Mouse (Mus musculus): ENCODE results near the gene Papss2.

Gene Papss2

DNA sequence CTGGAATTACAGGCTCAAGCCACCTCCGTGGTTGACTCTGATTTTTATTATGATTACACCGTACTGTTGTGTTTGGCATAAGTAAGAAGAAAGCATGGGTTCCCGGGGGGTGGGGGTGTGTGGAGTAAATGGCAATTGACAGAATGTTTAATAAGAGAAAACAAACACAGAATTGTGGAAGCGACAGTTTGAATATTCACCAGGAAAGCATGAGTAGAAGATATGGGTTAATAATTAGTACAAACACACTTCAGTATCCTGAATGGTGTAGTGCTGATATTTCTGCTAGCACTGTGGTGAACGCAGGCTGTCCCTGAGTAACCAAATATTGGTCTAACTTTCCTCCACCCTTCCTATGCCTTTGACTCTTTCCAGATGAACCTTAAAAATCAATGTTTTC lies 3.8 kb downstream of the Papss2 start:
- no peak for DNase-seq (ENCODE audit: low spot score in 2 of 2)

DNA sequence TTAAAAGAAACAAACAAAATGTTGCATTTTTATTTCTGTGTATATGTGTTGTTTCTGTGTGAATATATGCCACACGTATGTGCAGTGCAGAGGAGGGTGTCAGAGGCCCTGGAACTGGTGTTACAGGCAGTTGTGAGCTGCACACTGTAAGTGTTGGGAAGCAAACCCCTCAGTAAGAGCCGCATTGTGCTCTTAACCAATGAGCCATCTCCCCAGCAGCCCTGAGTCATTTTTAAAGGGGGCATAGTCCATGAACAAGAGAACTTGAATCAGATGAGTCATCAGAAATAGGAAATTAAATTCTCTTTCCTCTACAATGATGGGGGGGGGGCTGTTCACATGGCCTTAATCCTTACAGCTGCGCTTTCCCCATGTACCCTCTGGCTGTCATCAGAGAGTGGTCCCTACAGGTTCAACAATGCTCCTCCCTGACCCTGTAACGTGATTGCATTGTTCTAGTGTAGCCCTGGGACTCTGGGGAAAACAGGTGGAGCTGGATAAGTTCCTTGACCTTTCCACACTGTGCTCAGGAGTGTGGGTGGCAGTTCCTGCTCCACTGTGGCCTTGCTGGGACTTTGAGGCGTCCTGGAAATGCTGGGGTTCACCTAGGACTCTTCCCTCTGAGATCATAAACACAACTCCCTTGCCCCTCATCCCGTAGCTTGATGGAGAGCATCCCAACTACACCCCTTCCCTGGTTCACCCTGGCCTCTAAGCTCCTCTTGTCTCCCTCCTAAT lies 5.6 kb downstream of the Papss2 start:
- DNase-seq (ENCODE audit: low spot score in 2 of 2): no peak

DNA sequence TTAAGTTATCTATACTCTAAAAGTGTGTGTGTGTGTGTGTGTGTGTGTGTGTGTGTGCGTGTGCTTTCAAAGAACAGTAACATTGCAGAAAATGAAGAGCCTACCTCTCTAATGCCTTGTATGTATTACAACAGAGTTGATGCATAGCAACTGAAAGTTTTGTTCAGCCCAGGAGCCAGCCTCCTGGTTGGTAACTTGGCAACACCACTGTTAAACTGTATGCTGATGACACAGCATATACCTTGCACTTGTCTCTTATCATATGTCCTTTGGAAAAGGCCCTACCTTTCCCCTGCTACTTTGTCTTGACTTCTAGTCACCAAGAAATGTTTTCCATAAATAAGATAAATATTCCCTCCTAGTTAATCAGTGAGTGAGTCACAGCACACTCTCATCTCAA lies 7.9 kb downstream of the Papss2 start:
- no peak for DNase-seq (ENCODE audit: low spot score in 2 of 2)

DNA sequence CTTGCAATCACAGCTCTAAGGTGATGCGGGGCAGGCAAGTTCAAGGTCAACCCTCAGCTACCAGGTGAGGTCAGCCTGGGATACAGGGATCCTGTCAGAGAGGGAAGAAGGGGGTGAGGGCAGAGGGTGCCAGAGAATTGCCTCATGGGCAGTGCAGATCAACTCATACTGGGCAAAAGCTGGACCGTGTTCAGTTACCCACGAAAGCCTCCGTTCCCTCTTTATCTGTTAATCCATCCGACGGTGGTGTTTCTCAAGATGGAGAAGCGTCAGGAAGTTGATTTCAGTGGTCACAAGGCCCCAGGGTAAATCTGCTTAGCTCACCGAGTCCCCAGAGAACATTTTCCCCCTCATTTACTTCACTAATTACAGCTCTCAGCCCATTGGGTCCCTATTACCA lies 8.5 kb downstream of the Papss2 start:
- no peak for DNase-seq (ENCODE audit: low spot score in 2 of 2)

DNA sequence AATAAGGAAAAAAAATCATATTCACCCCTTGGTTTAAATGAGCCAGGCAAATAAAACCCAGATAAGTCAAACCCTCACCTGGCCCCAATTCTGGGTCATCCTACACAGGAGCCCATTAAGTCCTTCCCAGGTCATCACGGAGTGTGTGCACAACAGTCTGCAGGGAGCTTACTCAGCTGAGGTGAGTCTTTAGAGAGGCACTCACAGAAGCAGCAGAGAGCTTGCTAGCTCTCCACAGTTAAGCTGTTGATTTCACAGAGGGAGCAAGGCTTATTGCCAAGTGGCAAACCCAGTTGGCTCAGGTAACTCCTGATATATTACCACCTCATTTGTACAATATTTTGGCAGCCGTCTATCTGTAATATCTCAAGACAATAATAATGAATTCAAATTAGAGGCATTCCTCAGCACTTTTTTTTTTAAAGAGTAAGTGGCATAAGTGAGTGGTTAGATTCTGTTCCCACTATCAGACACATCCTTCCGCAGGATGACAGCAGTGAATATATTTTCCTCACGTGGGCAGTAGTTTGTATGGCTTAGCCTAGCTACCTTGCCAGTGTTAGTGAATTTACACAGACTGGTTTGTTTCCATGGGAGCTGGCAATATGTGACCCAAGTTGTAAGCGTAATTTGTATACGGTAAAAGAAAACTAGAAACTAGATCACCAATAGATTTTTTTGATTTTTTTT lies 9.1 kb downstream of the Papss2 start:
- no peak for DNase-seq (ENCODE audit: low spot score in 2 of 2)

DNA sequence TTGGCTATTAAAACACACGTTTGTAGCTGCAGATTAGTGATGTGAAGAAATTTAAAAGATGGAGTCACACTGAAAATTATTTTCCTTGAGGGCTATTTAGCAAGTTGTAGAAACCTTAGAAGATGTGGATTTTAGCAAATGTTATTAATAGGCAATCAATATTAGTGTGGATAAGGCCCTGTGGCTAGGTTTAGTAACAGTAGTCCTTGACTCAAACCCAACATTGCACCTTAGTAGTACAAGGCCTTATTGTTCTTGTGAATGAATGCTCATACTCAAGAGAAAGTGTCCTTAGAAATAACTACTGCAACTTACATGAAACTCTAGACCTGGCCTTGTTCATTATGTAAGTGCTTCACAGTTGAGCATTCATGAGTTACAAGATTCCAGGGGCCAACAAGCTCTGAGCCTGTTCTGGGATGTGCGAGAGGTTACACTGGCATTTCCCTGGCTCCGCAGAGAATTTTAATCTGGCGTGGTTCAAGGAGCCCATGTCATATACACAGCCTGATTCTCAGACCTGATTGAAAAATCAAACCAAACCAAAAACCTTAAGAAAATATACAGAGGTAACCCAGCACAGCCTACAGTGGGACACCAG lies 10.7 kb downstream of the Papss2 start:
- no peak for DNase-seq (ENCODE audit: low spot score in 2 of 2)

DNA sequence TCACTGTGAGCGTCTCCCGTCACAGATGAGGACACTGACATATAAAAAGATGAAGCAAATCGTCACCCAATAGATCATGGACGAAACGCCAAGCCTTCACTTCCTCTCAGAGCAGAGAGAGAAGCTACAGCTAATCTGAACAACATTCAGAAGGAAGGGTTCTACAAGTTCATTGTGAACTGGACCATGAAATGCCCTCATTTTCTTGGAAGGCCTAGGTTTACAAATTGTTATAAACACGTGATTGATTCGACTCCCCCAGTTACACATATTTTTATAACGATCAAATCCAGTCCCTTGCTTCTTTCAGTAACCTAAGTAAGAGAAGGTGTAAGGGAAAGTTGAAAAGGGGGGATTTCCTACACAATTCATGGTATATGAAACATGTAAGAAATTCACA lies 11.4 kb downstream of the Papss2 start:
- DNase-seq (ENCODE audit: low spot score in 2 of 2): no peak

DNA sequence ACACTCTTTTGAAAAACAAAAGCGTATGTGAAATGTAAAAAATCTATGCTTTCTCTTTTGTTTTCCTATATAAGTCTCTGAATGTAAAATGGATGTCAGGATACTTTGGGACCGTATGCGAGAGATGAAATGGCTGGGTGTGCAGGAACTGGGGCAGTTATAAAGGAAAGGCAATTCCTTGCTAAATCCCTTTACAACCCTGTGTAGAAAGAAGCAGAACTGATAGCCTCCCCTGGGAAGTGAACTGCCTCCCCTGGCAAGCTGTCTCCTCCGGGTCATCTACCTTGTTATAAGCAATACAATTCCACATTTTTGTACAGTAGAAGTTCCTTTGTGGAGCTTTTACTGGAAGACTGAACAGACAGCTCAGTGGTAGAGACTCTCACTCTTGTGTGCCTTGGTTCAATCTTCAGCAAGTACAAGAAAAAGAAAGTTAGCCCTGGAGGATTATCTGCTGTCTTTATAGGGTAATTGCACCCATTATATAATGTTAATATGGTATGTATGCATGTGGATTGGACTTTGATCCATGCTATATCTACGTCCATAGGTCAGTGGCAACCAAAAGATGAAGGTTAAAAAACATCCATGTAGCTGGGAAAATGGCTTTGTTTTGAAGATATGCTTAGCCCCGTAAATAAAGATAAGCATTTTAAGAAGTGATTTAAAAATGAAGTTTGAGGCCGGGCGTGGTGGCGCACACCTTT lies 15.9 kb downstream of the Papss2 start:
- no peak for DNase-seq (ENCODE audit: low spot score in 2 of 2)

DNA sequence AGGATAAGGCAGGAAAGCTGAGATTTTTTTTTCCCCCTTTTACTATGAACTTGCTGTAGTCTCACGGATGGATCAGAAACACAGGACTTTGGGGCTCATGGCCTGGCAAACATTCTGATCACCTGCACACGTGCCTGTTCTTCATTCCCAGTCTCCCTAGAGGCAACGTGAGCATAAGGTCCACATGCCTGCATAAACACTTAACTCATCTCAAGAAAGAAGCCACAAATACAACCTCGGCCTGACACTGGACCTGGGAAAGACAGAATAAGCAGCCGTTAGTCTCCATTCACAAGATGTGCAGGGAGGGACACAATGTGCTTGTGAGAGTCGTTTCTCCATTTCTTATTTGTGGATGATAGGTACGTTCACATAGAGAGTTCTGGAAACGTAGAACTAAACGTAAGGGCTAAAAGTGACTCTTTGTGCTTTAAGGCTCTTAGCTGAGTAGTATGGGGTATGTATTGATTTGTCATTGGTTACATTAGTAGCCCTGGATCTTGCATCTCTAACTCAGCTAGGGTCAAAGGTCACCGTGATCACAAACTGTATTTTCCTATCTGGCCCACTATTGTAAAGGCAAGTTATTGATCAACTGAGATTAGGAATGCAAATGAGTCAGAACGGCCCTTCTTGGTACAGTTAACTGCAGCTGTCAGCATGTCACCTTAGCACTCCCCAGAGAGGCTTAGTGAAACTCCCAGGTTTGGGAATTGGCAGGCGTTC lies 18.6 kb downstream of the Papss2 start:
- DNase-seq (ENCODE audit: low spot score in 2 of 2): no peak

DNA sequence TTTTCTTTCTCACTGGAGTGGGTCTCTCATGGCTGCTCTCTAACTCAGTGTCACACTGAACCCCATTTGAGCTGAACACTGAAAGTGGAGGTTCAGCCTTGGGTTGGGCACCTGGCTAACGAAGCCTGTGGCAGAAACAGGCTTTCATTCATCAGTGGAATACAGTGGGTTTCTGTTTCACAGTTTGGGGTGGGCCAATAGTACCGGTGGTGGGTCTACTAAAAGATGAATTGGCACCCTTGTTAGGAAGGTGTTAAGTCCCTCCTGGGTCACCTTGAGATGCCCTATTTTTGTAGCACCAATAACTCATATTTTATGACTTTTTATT lies 19.1 kb downstream of the Papss2 start:
- DNase-seq (ENCODE audit: low spot score in 2 of 2): no peak

DNA sequence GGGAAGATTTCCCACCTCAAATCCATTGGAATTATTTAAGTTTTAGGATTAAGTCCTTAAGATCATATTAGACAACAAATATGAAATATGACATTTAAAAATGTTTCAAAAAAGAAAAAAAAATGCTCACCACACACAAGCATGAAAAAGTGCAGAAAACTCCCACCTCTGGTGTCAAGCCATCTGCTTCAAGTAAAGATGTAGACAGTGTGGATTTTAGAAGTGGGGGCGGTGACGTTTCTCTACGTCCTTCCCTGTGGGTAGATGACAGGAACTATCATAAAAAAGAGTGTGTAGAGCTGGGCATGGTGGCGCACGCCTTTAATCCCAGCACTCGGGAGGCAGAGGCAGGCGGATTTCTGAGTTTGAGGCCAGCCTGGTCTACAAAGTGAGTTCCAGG lies 21.1 kb downstream of the Papss2 start:
- no peak for DNase-seq (ENCODE audit: low spot score in 2 of 2)

DNA sequence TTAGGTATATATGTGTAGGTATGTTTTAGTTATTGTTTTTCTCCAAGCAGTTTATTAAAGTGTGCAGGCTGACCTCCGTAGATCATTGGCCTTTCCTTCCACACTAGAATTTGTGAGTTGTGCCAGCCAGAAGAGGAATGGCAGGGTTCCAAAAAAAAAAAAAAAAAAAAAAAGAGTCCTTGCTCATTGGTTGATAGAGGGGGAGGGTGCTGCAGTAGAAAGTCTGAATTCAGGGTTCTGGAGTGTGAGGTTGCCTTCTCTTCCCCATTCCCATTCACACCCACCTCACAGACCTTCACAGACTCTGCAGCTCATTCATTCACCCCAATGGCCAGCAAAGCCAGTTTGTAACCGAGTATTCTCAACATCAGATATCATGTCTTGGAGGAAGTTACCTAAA lies 24.1 kb downstream of the Papss2 start:
- no peak for DNase-seq (ENCODE audit: low spot score in 2 of 2)

DNA sequence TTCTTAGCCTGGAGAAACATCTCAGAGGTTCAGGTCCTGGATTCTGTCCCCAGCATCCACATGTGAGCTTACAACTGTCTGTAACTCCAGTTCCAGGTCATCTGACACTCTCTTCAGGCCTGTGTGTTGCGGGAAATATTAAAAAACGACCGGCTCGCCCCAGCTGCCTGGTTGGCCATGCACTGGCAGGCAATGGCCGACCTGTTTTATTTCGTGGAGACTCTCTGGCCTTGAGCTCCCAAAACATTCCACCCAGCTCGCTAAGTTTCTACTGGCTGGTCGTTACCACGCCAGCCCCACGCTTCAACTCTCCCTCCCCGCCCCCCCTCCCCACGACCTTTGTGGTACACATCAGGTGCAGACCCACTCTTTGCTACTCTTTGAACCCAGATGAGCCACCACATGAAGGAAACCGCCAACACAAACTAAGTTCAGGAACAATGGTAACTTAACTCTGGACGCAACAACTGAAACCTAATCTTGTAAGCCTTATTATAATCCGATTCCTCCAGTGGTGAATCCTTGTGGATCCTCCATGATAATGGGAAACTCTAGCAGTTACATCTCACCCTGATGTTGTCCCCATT lies 25.4 kb downstream of the Papss2 start:
- no peak for DNase-seq (ENCODE audit: low spot score in 2 of 2)

DNA sequence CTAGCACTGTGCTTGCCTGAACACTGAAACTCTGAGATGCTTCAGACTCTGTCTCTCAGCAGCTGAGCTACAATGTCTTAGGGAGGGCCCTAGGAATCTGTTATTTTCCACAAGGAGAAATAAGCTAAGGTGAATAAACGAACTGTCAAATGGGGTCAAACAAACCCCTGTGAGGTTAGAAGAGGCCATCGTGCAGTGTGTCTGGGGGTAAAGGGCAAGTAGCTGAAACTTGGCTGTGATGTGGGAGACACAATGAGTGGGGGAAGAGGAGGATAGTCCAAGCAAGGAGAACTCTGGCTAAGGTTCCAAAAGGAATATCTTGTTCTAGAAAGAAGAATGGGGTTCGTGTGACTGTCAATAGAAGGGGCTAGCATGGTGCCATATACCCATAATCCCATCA lies 26.6 kb downstream of the Papss2 start:
- no peak for DNase-seq (ENCODE audit: low spot score in 2 of 2)

DNA sequence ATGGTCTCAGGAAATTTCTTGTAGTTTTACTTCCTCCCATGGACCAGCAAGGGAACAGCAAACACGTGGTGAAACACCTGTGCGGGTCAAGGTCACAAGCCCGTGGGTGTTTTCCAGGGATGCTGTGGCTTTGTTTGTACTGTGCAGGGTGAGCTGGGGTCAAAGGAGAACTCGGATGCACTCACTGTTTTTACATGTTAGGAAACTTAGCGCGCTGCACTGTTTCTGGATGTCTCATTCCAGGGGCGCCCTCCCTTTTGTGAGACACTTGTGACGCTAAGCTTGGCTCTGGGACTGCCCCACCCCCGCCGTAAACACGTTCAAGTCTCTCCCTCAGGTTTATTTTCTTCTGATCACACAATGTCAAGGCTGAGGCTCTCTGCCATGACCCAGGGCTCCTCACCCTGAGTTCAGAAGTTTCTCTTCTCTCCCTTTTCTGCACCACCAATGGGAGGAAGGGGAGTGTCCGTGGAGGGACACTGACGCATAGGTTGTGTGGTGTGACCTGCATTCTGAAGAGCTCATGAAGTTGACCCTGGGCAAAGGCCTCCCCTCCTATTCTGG lies 31.3 kb downstream of the Papss2 start:
- DNase-seq (ENCODE audit: low spot score in 2 of 2): no peak

DNA sequence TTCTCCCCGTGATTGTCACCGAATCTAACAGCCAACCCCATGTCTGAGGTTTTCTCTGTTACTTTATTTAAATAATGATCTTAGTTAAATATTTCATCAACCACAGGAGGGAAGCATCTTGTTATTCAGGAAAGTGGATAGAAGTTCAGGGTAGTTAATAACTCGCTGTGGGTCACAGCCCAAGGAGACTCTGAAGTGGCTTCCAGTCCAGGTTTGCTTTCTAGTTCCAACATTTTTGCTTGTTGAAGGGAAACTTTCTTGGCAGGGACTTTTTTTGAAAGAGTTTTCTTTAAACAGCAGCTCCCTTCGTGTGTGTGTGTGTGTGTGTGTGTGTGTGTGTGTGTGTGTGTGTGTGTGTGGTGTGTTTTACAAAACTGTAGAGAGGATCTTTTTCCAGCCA lies 32.0 kb downstream of the Papss2 start:
- DNase-seq (ENCODE audit: low spot score in 2 of 2): no peak

DNA sequence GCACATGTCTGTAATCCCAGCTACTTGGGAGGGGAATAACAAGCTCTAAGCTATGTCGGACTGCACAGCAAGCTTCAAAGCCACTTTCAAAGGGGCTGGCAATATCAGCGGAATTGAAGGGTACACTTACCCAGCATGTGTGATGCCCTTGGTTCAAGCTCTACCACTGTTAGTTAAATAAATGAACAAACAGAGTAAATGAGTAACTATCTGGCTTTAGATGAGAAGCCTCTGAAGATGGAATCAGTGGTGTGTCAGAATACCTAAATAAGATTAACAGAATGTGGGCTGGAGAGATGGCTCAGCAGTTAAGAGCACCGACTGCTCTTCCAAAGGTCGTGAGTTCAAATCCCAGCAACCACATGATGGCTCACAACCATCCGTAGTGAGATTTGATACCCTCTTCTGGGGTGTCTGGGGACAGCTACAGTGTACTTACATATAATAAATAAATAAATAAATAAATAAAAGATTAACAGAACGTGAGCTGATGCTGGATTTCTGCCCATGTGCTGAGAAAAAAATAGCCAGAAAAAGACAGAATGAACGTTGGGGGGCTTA lies 33.1 kb downstream of the Papss2 start:
- no peak for DNase-seq (ENCODE audit: low spot score in 2 of 2)

DNA sequence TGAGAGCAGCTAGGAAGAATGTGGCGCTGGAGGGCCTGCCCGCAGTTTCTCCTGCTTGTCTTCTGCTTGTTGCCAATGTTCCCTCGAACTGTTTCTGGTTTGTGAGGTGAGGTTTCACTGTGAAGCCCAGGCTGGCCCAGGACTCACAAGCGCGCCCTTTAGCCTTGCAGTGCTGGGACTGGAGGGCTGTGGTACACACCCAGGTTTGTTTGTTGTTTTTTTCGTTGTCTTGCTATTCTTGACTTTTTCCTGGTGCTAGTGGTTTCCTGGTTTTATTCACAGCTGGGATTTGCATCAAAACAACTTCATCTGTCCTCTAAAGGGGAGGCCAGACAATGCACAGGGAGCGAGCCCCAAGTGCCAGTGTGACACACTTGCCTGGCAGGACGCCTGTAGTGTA lies 39.3 kb downstream of the Papss2 start:
- DNase-seq (ENCODE audit: low spot score in 2 of 2): no peak

DNA sequence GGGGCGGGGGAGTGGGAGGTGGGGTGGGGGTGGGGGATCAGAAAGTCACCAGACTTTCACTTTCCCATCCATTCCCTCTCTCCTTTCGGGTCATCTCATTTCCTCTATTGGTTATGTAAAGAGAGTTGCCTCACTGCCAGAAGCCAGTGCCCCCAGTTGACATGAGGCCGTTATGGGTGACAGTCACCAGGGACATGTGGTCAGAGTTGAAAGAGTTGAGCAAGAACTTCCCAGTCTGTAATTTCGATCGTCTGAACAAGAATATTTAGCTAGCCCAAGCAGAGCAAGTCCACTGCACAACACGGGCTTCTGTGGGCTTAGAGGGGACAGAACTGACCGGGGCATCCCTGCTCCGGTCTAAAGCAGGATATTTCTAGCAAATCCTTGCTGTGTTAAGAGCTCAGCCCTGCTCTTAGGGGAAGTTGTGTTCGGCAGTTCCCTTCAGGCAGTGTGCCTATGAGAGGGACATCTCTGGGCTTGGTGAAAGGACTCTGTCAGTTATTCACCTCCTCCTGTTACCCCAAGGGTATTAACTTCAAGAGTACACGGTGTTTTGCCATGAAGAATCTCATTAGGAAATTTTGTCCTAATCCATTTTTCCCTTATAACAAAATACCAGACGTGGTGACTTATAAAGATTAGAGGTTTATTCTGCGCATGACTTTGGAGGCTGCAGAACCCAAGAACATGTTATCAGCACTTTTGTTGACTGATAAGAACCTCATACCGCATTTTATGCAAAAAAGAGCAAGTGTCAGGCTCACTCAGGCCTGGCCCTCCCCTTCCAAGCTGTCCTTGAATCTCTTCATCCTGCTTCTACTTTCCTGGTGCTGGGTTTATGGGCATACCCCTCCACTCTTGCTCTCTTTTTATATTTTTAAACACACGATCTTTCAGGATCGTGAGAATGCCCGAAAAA lies 42.0 kb downstream of the Papss2 start:
- peak in 1 of 2 experiments; percentile 15 for DNase-seq (ENCODE audit: low spot score in 2 of 2)

Data from spleen, postnatal 14 days (tissue).